Mouse (Mus musculus): ENCODE measurements around the gene Vmn1r210. TPM values are rescaled to one million over a fixed set of nuclear protein-coding genes. Genes with fewer than 3 reads are reported as not detected.

The Vmn1r210 gene
- polyA plus RNA-seq (2021; fragmentation: Nextera tagmentation) = not detected in 2 replicates
- long read RNA-seq, experiment 1 = 0 reads
- long read RNA-seq, experiment 2 = 0 reads

GRCm38 (mm10) chr13:22831248-22831647 is at the start of gene Vmn1r210:
Vmn1r210 (minus strand) TSS chr13:22831348.

DNA sequence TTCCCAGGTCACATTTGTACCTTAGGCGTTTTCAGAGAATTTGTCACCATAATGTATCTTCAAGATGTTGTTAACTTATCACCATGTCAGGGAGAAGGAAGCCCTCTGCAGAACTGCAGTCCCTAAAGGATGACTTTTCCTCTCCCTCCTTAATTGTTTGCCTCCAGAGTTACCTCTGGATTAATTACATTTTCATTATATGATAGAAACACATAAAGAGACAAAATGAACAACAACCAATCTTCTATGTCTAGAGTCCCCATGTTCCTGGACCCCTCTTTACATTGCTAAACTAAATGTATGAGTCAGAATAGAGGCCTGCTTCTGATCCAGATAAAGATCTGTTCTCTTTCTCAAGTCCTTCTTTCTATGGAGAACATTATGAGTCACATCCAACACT is 26.3 kb upstream of the Vmn1r210 start, which contains the start of gene Vmn1r211:
Gene Vmn1r211, minus strand, starts transcription at position 101 of the 400 bp plus-strand sequence.

GRCm38 (mm10) chr13:22809582-22809981 is 21.6 kb downstream of the Vmn1r210 start, which contains the start of gene Vmn1r209:
Vmn1r209 (minus strand) TSS chr13:22809682.

DNA sequence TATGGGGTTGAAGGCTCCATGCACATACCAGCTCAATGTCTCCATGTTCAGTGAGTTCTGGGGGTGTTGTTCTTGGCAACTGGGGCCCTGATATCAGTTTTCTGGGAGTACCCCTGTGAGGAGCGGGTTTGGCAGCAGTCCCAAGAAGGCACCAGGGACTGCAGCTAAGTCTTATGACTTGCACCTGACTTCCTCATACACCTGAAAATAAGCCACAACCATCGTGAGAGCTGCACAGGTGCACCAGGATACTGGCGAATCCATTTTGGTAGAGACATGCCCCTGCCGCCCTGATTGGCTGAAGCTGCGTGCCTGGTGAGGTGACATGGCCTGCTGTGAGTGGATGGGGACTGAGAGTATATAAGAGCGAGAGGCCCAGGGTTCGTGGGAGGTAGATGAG is 53.8 kb downstream of the Vmn1r210 start, which contains the start of gene Vmn1r208:
Gene Vmn1r208, minus strand, starts transcription at position 101 of the 400 bp plus-strand sequence.

Other genes starting within 250 kb of the Vmn1r210 start
- gene Vmn1r205, start 238.3 kb downstream of the Vmn1r210 start, polyA plus RNA-seq (2021; fragmentation: Nextera tagmentation) = not detected in 2 replicates
- 0.05 TPM in 1 of 2 replicates, not detected in the other for gene Vmn1r206, start 207.1 kb downstream of the Vmn1r210 start, polyA plus RNA-seq (2021; fragmentation: Nextera tagmentation)
- gene Vmn1r207-ps, start 101.7 kb downstream of the Vmn1r210 start, polyA plus RNA-seq (2021; fragmentation: Nextera tagmentation) = not detected in 2 replicates
- gene Vmn1r208, start 53.9 kb downstream of the Vmn1r210 start, polyA plus RNA-seq (2021; fragmentation: Nextera tagmentation) = not detected in 2 replicates
- gene Vmn1r209, start 21.7 kb downstream of the Vmn1r210 start, polyA plus RNA-seq (2021; fragmentation: Nextera tagmentation) = not detected in 2 replicates
- gene Vmn1r211, start 26.2 kb upstream of the Vmn1r210 start, polyA plus RNA-seq (2021; fragmentation: Nextera tagmentation) = not detected in 2 replicates
- gene Vmn1r212, start 52.9 kb upstream of the Vmn1r210 start, polyA plus RNA-seq (2021; fragmentation: Nextera tagmentation) = not detected in 2 replicates
- not detected in 2 replicates for gene Vmn1r213, start 176.3 kb upstream of the Vmn1r210 start, polyA plus RNA-seq (2021; fragmentation: Nextera tagmentation)
- gene Vmn1r214, start 199.1 kb upstream of the Vmn1r210 start, polyA plus RNA-seq (2021; fragmentation: Nextera tagmentation) = not detected in 2 replicates
- gene Vmn1r215, start 236.7 kb upstream of the Vmn1r210 start, polyA plus RNA-seq (2021; fragmentation: Nextera tagmentation) = not detected in 2 replicates